Mouse (Mus musculus) E14TG2a.4 (cell line): ENCODE measurements around the gene Mrps23.
A peak's percentile ranks its signal among the peaks of the same experiment; 100 is the strongest.

Source experiments
- CTCF ChIP-seq: conservative IDR thresholded peaks from 2 replicates; pipeline ENCODE4 v1.5.1; 2014; ENCODE audit warnings: low read length
- NANOG ChIP-seq: IDR thresholded peaks from 2 replicates; pipeline ENCODE4 v1.6.1; 2014; ENCODE audit warnings: borderline replicate concordance, low read length, mixed read lengths

- no peak for TF ChIP-seq CTCF
- TF ChIP-seq NANOG, result peak; percentile 80
Observed at GRCm38 (mm10) chr11:88202077-88202476, 2.1 kb upstream of the Mrps23 start.
